26 mouse cellular contexts compared by ENCODE assay signal in genomic region chr16:92629829-92630228, GRCm38 (mm10).
DNase-seq lines count a peak whose midpoint lies in the region; ATAC-seq lines count a peak whose summit lies in the region.
"Had no signal": no experiment of that assay in that cellular context is flagged by ENCODE, and none has a peak within 500 bp of the region (broad histone marks: within the 10 kb centered on the region; RNA-seq: fewer than 3 reads in every experiment).

No protein-coding gene starts in this region.

- ATAC-seq in megakaryocyte, adult 5-6 weeks (ENCODE audit: poor library complexity, severe bottlenecking), result 0 out of 2 replicates have a peak, but pooled peaks have one; percentile 12
- ATAC-seq: activated CD4-positive, CD25-positive, alpha-beta regulatory T cell, adult 4 months; forebrain, embryonic 14.5 days; forebrain, embryonic 16.5 days; Patski had no signal

- H3K36me3 ChIP-seq in embryonic facial prominence, embryonic 10.5 days (replicated peaks), result no peaks in the 10 kb centered on the region
- no peaks in the 10 kb centered on the region for H3K36me3 ChIP-seq in hindbrain, embryonic 10.5 days
- H3K36me3 ChIP-seq: embryonic facial prominence, embryonic 15.5 days; forebrain, embryonic 10.5 days; forebrain, embryonic 12.5 days had no signal

- no peak overlapping the region for H3K4me3 ChIP-seq in embryonic facial prominence, embryonic 10.5 days
- H3K4me3 ChIP-seq in hindbrain, embryonic 10.5 days, result no peak overlapping the region
- H3K4me3 ChIP-seq: embryonic facial prominence, embryonic 12.5 days; embryonic facial prominence, embryonic 15.5 days; erythroblast, embryonic 14.5 days; forebrain, embryonic 10.5 days; forebrain, embryonic 12.5 days had no signal

- intact Hi-C loops in heart, postnatal 10 days (cut with DNase I), result no loop called here

- peaks cover 50% of the 10 kb centered on the region for H3K27me3 ChIP-seq in embryonic facial prominence, embryonic 10.5 days (replicated peaks; ENCODE audit: low read depth, poor library complexity, severe bottlenecking)
- H3K27me3 ChIP-seq in hindbrain, embryonic 10.5 days (ENCODE audit: insufficient read depth, poor library complexity, severe bottlenecking), result peaks cover 15% of the 10 kb centered on the region
- H3K27me3 ChIP-seq: embryonic facial prominence, embryonic 12.5 days; embryonic facial prominence, embryonic 15.5 days; Patski had no signal

- peak; percentile 78 for DNase-seq in heart, adult 11 months
- DNase-seq in heart, postnatal 10 days, result no peak
- DNase-seq in embryonic facial prominence, embryonic 10.5 days (ENCODE audit: low spot score), result no peak
- DNase-seq in left cerebral cortex, adult 9 months (ENCODE audit: low spot score in 2 of 2), result no peak
- DNase-seq in right cerebral cortex, postnatal 14 days, result no peak
- no peak for DNase-seq in hindbrain, embryonic 10.5 days (ENCODE audit: low spot score)
- DNase-seq: adrenal gland, adult 8-10 months; adrenal gland, postnatal 14 days; adrenal gland, postnatal 36 days; cerebellum, adult 11-12 months; cerebellum, adult 2 months; cerebellum, adult 9-10 months; cerebellum, postnatal 10 days; cerebellum, postnatal 25 days; embryo, embryonic 11 days had no signal

- H3K9me3 ChIP-seq in embryonic facial prominence, embryonic 10.5 days, result no peaks in the 10 kb centered on the region
- no peaks in the 10 kb centered on the region for H3K9me3 ChIP-seq in hindbrain, embryonic 10.5 days
- H3K9me3 ChIP-seq: embryonic facial prominence, embryonic 12.5 days; embryonic facial prominence, embryonic 15.5 days; forebrain, embryonic 10.5 days; forebrain, embryonic 12.5 days; G1E had no signal

- H3K27ac ChIP-seq in embryonic facial prominence, embryonic 10.5 days (replicated peaks), result peak overlapping the region; percentile 44
- no peak overlapping the region for H3K27ac ChIP-seq in hindbrain, embryonic 10.5 days
- H3K27ac ChIP-seq: embryonic facial prominence, embryonic 12.5 days; forebrain, embryonic 10.5 days; forebrain, embryonic 12.5 days had no signal

- peaks cover 64% of the 10 kb centered on the region for H3K4me1 ChIP-seq in embryonic facial prominence, embryonic 10.5 days
- H3K4me1 ChIP-seq in hindbrain, embryonic 10.5 days (replicated peaks), result peaks cover 42% of the 10 kb centered on the region

- WGBS in embryonic facial prominence, embryonic 10.5 days, result 94% methylated on average over 7 of the region's 7 CpGs
- 99% methylated on average over 7 of the region's 7 CpGs for WGBS in hindbrain, embryonic 10.5 days
